Mouse (Mus musculus): Measurements from ENCODE around the gene Dip2b.

The Dip2b gene

GRCm38 (mm10) chr15:100050940-100051339 lies 12.5 kb downstream of the Dip2b start:
- DNase-seq (ENCODE audit: low spot score in 2 of 2): no peak

- DNase-seq (ENCODE audit: low spot score in 2 of 2): no peak
Measured at GRCm38 (mm10) chr15:100052726-100053125, 14.3 kb downstream of the Dip2b start.

- DNase-seq (ENCODE audit: low spot score in 2 of 2): no peak
Measured at GRCm38 (mm10) chr15:100056397-100056908, 18.0 kb downstream of the Dip2b start.

- no peak for DNase-seq (ENCODE audit: low spot score in 2 of 2)
Measured at GRCm38 (mm10) chr15:100057698-100058097, 19.2 kb downstream of the Dip2b start.

- no peak for DNase-seq (ENCODE audit: low spot score in 2 of 2)
Measured at GRCm38 (mm10) chr15:100058143-100058542, 19.7 kb downstream of the Dip2b start.

GRCm38 (mm10) chr15:100058912-100059311 lies 20.4 kb downstream of the Dip2b start:
- DNase-seq (ENCODE audit: low spot score in 2 of 2): no peak

- DNase-seq (ENCODE audit: low spot score in 2 of 2): no peak
Measured at GRCm38 (mm10) chr15:100059626-100060311, 21.3 kb downstream of the Dip2b start.

- no peak for DNase-seq (ENCODE audit: low spot score in 2 of 2)
Measured at GRCm38 (mm10) chr15:100060513-100061140, 22.2 kb downstream of the Dip2b start.

- DNase-seq (ENCODE audit: low spot score in 2 of 2): no peak
Measured at GRCm38 (mm10) chr15:100061377-100061776, 22.9 kb downstream of the Dip2b start.

- no peak for DNase-seq (ENCODE audit: low spot score in 2 of 2)
Measured at GRCm38 (mm10) chr15:100063229-100063773, 24.8 kb downstream of the Dip2b start.

- no peak for DNase-seq (ENCODE audit: low spot score in 2 of 2)
Measured at GRCm38 (mm10) chr15:100066702-100067101, 28.2 kb downstream of the Dip2b start.

GRCm38 (mm10) chr15:100069101-100069500 lies 30.6 kb downstream of the Dip2b start:
- no peak for DNase-seq (ENCODE audit: low spot score in 2 of 2)

GRCm38 (mm10) chr15:100070021-100070420 lies 31.6 kb downstream of the Dip2b start:
- no peak for DNase-seq (ENCODE audit: low spot score in 2 of 2)

- no peak for DNase-seq (ENCODE audit: low spot score in 2 of 2)
Measured at GRCm38 (mm10) chr15:100071819-100072218, 33.4 kb downstream of the Dip2b start.

- no peak for DNase-seq (ENCODE audit: low spot score in 2 of 2)
Measured at GRCm38 (mm10) chr15:100073696-100074453, 35.4 kb downstream of the Dip2b start.

- no peak for DNase-seq (ENCODE audit: low spot score in 2 of 2)
Measured at GRCm38 (mm10) chr15:100074754-100075153, 36.3 kb downstream of the Dip2b start.

GRCm38 (mm10) chr15:100076362-100076761 lies 37.9 kb downstream of the Dip2b start:
- no peak for DNase-seq (ENCODE audit: low spot score in 2 of 2)

GRCm38 (mm10) chr15:100080833-100081477 lies 42.5 kb downstream of the Dip2b start:
- no peak for DNase-seq (ENCODE audit: low spot score in 2 of 2)

GRCm38 (mm10) chr15:100081478-100081998 lies 43.1 kb downstream of the Dip2b start:
- no peak for DNase-seq (ENCODE audit: low spot score in 2 of 2)

- no peak for DNase-seq (ENCODE audit: low spot score in 2 of 2)
Measured at GRCm38 (mm10) chr15:100082052-100082451, 43.6 kb downstream of the Dip2b start.

- DNase-seq (ENCODE audit: low spot score in 2 of 2): no peak
Measured at GRCm38 (mm10) chr15:100082733-100083132, 44.3 kb downstream of the Dip2b start.
